ENCODE assay signal across 25 mouse cellular contexts in genomic region chr2:167310121-167310520, GRCm38 (mm10). TPM values are rescaled to one million over a fixed set of nuclear protein-coding genes. Genes with fewer than 3 reads are reported as not detected.
DNase-seq lines count a peak whose midpoint lies in the region; TF ChIP-seq lines count a peak whose summit lies in the region.
"Had no signal": no experiment of that assay in that cellular context is flagged by ENCODE, and none has a peak within 500 bp of the region (broad histone marks: within the 10 kb centered on the region; RNA-seq: fewer than 3 reads in every experiment).

No protein-coding gene starts in this region.

- TF ChIP-seq CTCF in gastrocnemius, adult 2 months (IDR thresholded peaks at IDR 0.05) = no peak

- peak; percentile 25 for DNase-seq in cerebellum, adult 11-12 months
- no peak for DNase-seq in cerebellum, adult 11 months
- DNase-seq in gastrocnemius, adult 2 months = peak; percentile 12
- DNase-seq in gastrocnemius, postnatal 14 days = no peak
- DNase-seq in right cerebral cortex, postnatal 10 days (ENCODE audit: low spot score in 2 of 2) = peak; percentile 13 to 14
- no peak for DNase-seq in right cerebral cortex, postnatal 4 days
- DNase-seq: adrenal gland, postnatal 25 days; heart, postnatal 14 days; kidney, postnatal 36 days; liver, postnatal 0 days; lung, postnatal 36 days; thymus, adult 18-20 months; thymus, postnatal 36 days had no signal

- H3K4me3 ChIP-seq in gastrocnemius, adult 2 months = no peak overlapping the region
- H3K4me3 ChIP-seq: embryonic facial prominence, embryonic 13.5 days; forebrain, embryonic 10.5 days; forebrain, embryonic 15.5 days; hindbrain, embryonic 10.5 days; hindbrain, embryonic 15.5 days; kidney, embryonic 15.5 days; layer of hippocampus, adult 2 months; left cerebral cortex, adult 2 months; limb, embryonic 12.5 days; liver, embryonic 12.5 days; midbrain, embryonic 12.5 days; neural tube, embryonic 13.5 days had no signal

- intact Hi-C loops in gastrocnemius, adult 2 months (cut with DNase I) = loop anchor here (5.0 kb wide), 1 partner anchor 37 kb away; the partner anchor contains the start of gene B4galt5
- intact Hi-C loops in gastrocnemius, postnatal 14 days (cut with DNase I; ENCODE audit: low total_unique reads) = no loop called here

- no peak overlapping the region for H3K27ac ChIP-seq in gastrocnemius, adult 2 months
- H3K27ac ChIP-seq: embryonic facial prominence, embryonic 13.5 days; forebrain, embryonic 10.5 days; forebrain, embryonic 15.5 days; hindbrain, embryonic 10.5 days; hindbrain, embryonic 15.5 days; kidney, embryonic 15.5 days; left cerebral cortex, adult 2 months; limb, embryonic 12.5 days; liver, embryonic 12.5 days; midbrain, embryonic 12.5 days; neural tube, embryonic 13.5 days had no signal

RNA-seq across cellular contexts. Expression of gene B4galt5, which starts 38.9 kb away (rescaled TPM):
- 10 to 100 TPM in 1 of 2 experiments, 1 to 10 TPM in 1; 7.8 to 10.6 TPM for total RNA-seq in gastrocnemius, adult 2 months (2021)
- total RNA-seq in gastrocnemius, postnatal 14 days (2021) = 10 to 100 TPM; 15.0 to 17.6 TPM

Comparison
In these comparisons a context has a peak if more than half of its experiments do, and no peak if none do; other contexts are left out.
1. DNase-seq: peak in cerebellum, adult 11-12 months (single experiment), gastrocnemius, adult 2 months (single experiment) and right cerebral cortex, postnatal 10 days (2 of 2); none in cerebellum, adult 11 months (single experiment), gastrocnemius, postnatal 14 days (single experiment) and right cerebral cortex, postnatal 4 days (single experiment).